Mouse (Mus musculus): ENCODE results near the gene Olfr578. TPM values are rescaled to one million over a fixed set of nuclear protein-coding genes. Genes with fewer than 3 reads are reported as not detected.

The Olfr578 gene
- polyA plus RNA-seq, 1 experiment: not detected

GRCm38 (mm10) chr7:102950732-102951131, 38.4 kb downstream of the Olfr578 start:
- H3K36me3 ChIP-seq (ENCODE audit: control insufficient read depth, insufficient read depth, low read length): no peaks in the 10 kb centered on the region
- WGBS: 75% methylated on average over 1 of the region's 1 CpGs
- no peak overlapping the region for H3K4me3 ChIP-seq (ENCODE audit: extremely low read depth, insufficient read depth, insufficient read length)
- H3K27me3 ChIP-seq (ENCODE audit: control insufficient read depth, insufficient read depth, low read length): no peaks in the 10 kb centered on the region
- no peaks in the 10 kb centered on the region for H3K4me1 ChIP-seq (ENCODE audit: control insufficient read depth, insufficient read depth, insufficient read length)
- H3K27ac ChIP-seq (ENCODE audit: insufficient read depth, low read length): no peak overlapping the region
- no peak for DNase-seq (ENCODE audit: low read depth in 1 of 2, low spot score in 2 of 2)
- no peak for TF ChIP-seq CTCF (IDR thresholded peaks at IDR 0.05; ENCODE audit: extremely low read depth, insufficient read depth, insufficient read length, insufficient replicate concordance)
- TF ChIP-seq POLR2A (IDR thresholded peaks at IDR 0.05; ENCODE audit: low read depth, low read length): no peak

DNA sequence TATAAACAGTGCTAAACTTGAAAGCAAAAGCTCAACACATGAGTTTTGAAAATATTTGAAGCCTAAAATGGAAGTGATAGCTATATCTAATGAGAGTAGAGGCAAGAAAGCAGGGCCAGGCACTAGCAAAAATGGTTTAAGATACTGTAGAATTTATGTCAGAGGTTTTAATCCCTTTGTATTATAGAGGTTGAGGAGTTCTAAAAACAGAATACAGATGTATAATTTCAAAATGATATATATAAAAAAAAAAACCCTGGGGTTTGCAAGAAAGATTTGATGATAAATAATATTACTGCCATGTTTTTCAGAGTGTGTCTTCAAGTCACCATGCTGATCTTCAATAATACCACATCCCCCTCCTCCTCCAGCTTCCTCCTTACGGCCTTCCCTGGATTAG, 41.0 kb downstream of the Olfr578 start, which contains the start of gene Olfr574:
Gene Olfr574, plus strand, starts transcription at position 301 of the 400 bp plus-strand sequence.
- 81% methylated on average over 1 of the region's 1 CpGs for WGBS
- Histone ChIP-seq H3K4me1 (ENCODE audit: control insufficient read depth, insufficient read depth, insufficient read length) (no peaks in the 10 kb centered on the region), H3K27me3 (ENCODE audit: control insufficient read depth, insufficient read depth, low read length) (no peaks in the 10 kb centered on the region), H3K4me3 (ENCODE audit: extremely low read depth, insufficient read depth, insufficient read length) (no peak within 1 kb of the TSS), H3K36me3 (ENCODE audit: control insufficient read depth, insufficient read depth, low read length) (no peaks in the 10 kb centered on the region), H3K27ac (ENCODE audit: insufficient read depth, low read length) (no peak within 1 kb of the TSS)
- no peak for DNase-seq (ENCODE audit: low read depth in 1 of 2, low spot score in 2 of 2)
- TF ChIP-seq POLR2A (IDR thresholded peaks at IDR 0.05; ENCODE audit: low read depth, low read length): no peak
- TF ChIP-seq CTCF (IDR thresholded peaks at IDR 0.05; ENCODE audit: extremely low read depth, insufficient read depth, insufficient read length, insufficient replicate concordance): no peak

GRCm38 (mm10) chr7:102943417-102943816, 45.7 kb downstream of the Olfr578 start:
- Histone ChIP-seq H3K27ac (ENCODE audit: insufficient read depth, low read length) (no peak overlapping the region), H3K27me3 (ENCODE audit: control insufficient read depth, insufficient read depth, low read length) (no peaks in the 10 kb centered on the region), H3K36me3 (ENCODE audit: control insufficient read depth, insufficient read depth, low read length) (no peaks in the 10 kb centered on the region), H3K4me3 (ENCODE audit: extremely low read depth, insufficient read depth, insufficient read length) (no peak overlapping the region), H3K4me1 (ENCODE audit: control insufficient read depth, insufficient read depth, insufficient read length) (no peaks in the 10 kb centered on the region)
- no peak for TF ChIP-seq POLR2A (IDR thresholded peaks at IDR 0.05; ENCODE audit: low read depth, low read length)
- TF ChIP-seq CTCF (IDR thresholded peaks at IDR 0.05; ENCODE audit: extremely low read depth, insufficient read depth, insufficient read length, insufficient replicate concordance): no peak
- DNase-seq (ENCODE audit: low read depth in 1 of 2, low spot score in 2 of 2): no peak
- 81% methylated on average over 1 of the region's 1 CpGs for WGBS

- H3K4me1 ChIP-seq (ENCODE audit: control insufficient read depth, insufficient read depth, insufficient read length): no peaks in the 10 kb centered on the region
- no peak within 1 kb of the TSS for H3K4me3 ChIP-seq (ENCODE audit: extremely low read depth, insufficient read depth, insufficient read length)
- DNase-seq (ENCODE audit: low read depth in 1 of 2, low spot score in 2 of 2): no peak
- H3K27me3 ChIP-seq (ENCODE audit: control insufficient read depth, insufficient read depth, low read length): no peaks in the 10 kb centered on the region
- no peaks in the 10 kb centered on the region for H3K36me3 ChIP-seq (ENCODE audit: control insufficient read depth, insufficient read depth, low read length)
- no peak within 1 kb of the TSS for H3K27ac ChIP-seq (ENCODE audit: insufficient read depth, low read length)
- 88% methylated on average over 2 of the region's 2 CpGs for WGBS
- TF ChIP-seq POLR2A (IDR thresholded peaks at IDR 0.05; ENCODE audit: low read depth, low read length): no peak
- no peak for TF ChIP-seq CTCF (IDR thresholded peaks at IDR 0.05; ENCODE audit: extremely low read depth, insufficient read depth, insufficient read length, insufficient replicate concordance)
Observed at GRCm38 (mm10) chr7:102942475-102942874, 46.6 kb downstream of the Olfr578 start, which contains the start of gene Olfr573-ps1. Gene Olfr573-ps1, minus strand, starts transcription at chr7:102942575.

Other genes with a start within 250 kb of the Olfr578 start
- not detected in 2 replicates for gene Olfr560, start 230.0 kb downstream of the Olfr578 start, polyA plus RNA-seq (2012; rRNA removed)
- gene Olfr78, start 229.9 kb downstream of the Olfr578 start, polyA plus RNA-seq (2012; rRNA removed): 0.12 and 0.26 TPM in 2 replicates
- gene Olfr561, start 218.1 kb downstream of the Olfr578 start, polyA plus RNA-seq (2012; rRNA removed): not detected in 2 replicates
- gene Olfr564, start 185.8 kb downstream of the Olfr578 start, polyA plus RNA-seq (2012; rRNA removed): not detected in 2 replicates
- not detected in 2 replicates for gene Olfr566, start 130.6 kb downstream of the Olfr578 start, polyA plus RNA-seq (2012; rRNA removed)
- gene Olfr568, start 112.2 kb downstream of the Olfr578 start, polyA plus RNA-seq (2012; rRNA removed): not detected in 2 replicates
- gene Olfr569, start 98.4 kb downstream of the Olfr578 start, polyA plus RNA-seq (2012; rRNA removed): not detected in 2 replicates
- not detected in 2 replicates for gene Olfr570, start 94.7 kb downstream of the Olfr578 start, polyA plus RNA-seq (2012; rRNA removed)
- not detected in 2 replicates for gene Olfr571, start 71.8 kb downstream of the Olfr578 start, polyA plus RNA-seq (2012; rRNA removed)
- gene Olfr572, start 64.9 kb downstream of the Olfr578 start, polyA plus RNA-seq (2012; rRNA removed): not detected in 2 replicates
- gene Olfr573-ps1, start 46.7 kb downstream of the Olfr578 start, polyA plus RNA-seq (2012; rRNA removed): not detected in 2 replicates
- gene Olfr574, start 40.9 kb downstream of the Olfr578 start, polyA plus RNA-seq (2012; rRNA removed): not detected in 2 replicates
- gene Olfr575, start 30.5 kb downstream of the Olfr578 start, polyA plus RNA-seq (2012; rRNA removed): not detected in 2 replicates
- not detected in 2 replicates for gene Olfr576, start 26.7 kb downstream of the Olfr578 start, polyA plus RNA-seq (2012; rRNA removed)
- not detected in 2 replicates for gene Olfr577, start 13.4 kb downstream of the Olfr578 start, polyA plus RNA-seq (2012; rRNA removed)
- not detected in 2 replicates for gene Olfr582, start 48.7 kb upstream of the Olfr578 start, polyA plus RNA-seq (2012; rRNA removed)
- gene Olfr583, start 62.0 kb upstream of the Olfr578 start, polyA plus RNA-seq (2012; rRNA removed): not detected in 2 replicates
- gene Olfr584, start 92.6 kb upstream of the Olfr578 start, polyA plus RNA-seq (2012; rRNA removed): not detected in 2 replicates
- not detected in 2 replicates for gene Olfr585, start 108.4 kb upstream of the Olfr578 start, polyA plus RNA-seq (2012; rRNA removed)
- not detected in 2 replicates for gene Olfr586, start 136.3 kb upstream of the Olfr578 start, polyA plus RNA-seq (2012; rRNA removed)
- gene Olfr588-ps1, start 151.6 kb upstream of the Olfr578 start, polyA plus RNA-seq (2012; rRNA removed): not detected in 2 replicates
- gene Olfr589, start 167.0 kb upstream of the Olfr578 start, polyA plus RNA-seq (2012; rRNA removed): not detected in 2 replicates
- gene Olfr591, start 189.0 kb upstream of the Olfr578 start, polyA plus RNA-seq (2012; rRNA removed): not detected in 2 replicates
- not detected in 2 replicates for gene Olfr592, start 195.5 kb upstream of the Olfr578 start, polyA plus RNA-seq (2012; rRNA removed)
- not detected in 2 replicates for gene Olfr593, start 222.5 kb upstream of the Olfr578 start, polyA plus RNA-seq (2012; rRNA removed)
- gene Olfr594, start 227.7 kb upstream of the Olfr578 start, polyA plus RNA-seq (2012; rRNA removed): not detected in 2 replicates